Comparison of ENCODE assay signal across 7 mouse cellular contexts in the genomic region with DNA sequence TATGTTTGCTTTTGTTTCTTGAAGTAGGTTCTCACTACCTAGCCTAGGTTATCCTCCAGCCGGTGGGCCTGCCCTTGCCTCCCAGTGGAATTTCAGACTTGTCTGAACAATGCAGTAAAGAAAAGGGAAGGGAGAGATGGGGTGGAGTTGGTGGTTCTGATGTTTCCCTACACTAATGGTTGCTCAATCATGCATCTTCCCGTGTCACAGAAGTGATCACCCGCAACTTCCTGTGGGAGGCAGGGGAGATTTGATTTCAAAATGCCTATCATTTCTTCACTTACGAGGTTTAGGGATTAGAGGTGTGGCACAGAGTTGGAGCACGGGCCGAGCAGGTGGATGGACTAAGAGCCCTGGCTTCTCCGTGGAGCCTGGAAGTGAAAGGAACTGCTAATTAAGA. TPM values are rescaled to one million over a fixed set of nuclear protein-coding genes. Genes with fewer than 3 reads are reported as not detected.
A peak's percentile ranks its signal among the peaks of the same experiment; 100 is the strongest.
DNase-seq lines count a peak whose midpoint lies in the region; ATAC-seq lines count a peak whose summit lies in the region.

No protein-coding gene starts in this region.

- no peak overlapping the region for H3K9ac ChIP-seq in forebrain, embryonic 12.5 days
- H3K9ac ChIP-seq in midbrain, embryonic 13.5 days (replicated peaks) = no peak overlapping the region

- ATAC-seq in forebrain, embryonic 12.5 days (ENCODE audit: low FRiP score) = no peak
- ATAC-seq in inflammation-experienced regulatory T-cells, adult 6 months = peak; percentile 22
- ATAC-seq in midbrain, embryonic 13.5 days = no peak

- WGBS in forebrain, embryonic 12.5 days = 34% methylated on average over 7 of the region's 7 CpGs
- WGBS in midbrain, embryonic 13.5 days = 26% methylated on average over 7 of the region's 7 CpGs

- H3K9me3 ChIP-seq in forebrain, embryonic 12.5 days = no peaks in the 10 kb centered on the region
- H3K9me3 ChIP-seq in midbrain, embryonic 13.5 days = no peaks in the 10 kb centered on the region

- peak; percentile 11 to 17 for DNase-seq in thymus, postnatal 36 days
- DNase-seq in thymus, adult 18-20 months = no peak
- no peak for DNase-seq in adrenal gland, postnatal 36 days
- DNase-seq in left cerebral cortex, adult 9 months (ENCODE audit: low spot score in 2 of 2) = no peak

- peaks cover 23% of the 10 kb centered on the region for H3K4me1 ChIP-seq in forebrain, embryonic 12.5 days
- H3K4me1 ChIP-seq in midbrain, embryonic 13.5 days (replicated peaks) = peaks cover 24% of the 10 kb centered on the region

- peaks cover 9% of the 10 kb centered on the region for H3K36me3 ChIP-seq in forebrain, embryonic 12.5 days (replicated peaks)
- peaks cover 11% of the 10 kb centered on the region for H3K36me3 ChIP-seq in midbrain, embryonic 13.5 days

- peaks cover 17% of the 10 kb centered on the region for H3K27me3 ChIP-seq in forebrain, embryonic 12.5 days
- peaks cover 18% of the 10 kb centered on the region for H3K27me3 ChIP-seq in midbrain, embryonic 13.5 days

- H3K4me2 ChIP-seq in forebrain, embryonic 12.5 days = peak overlapping the region; percentile 78
- peak overlapping the region; percentile 72 for H3K4me2 ChIP-seq in midbrain, embryonic 13.5 days (replicated peaks)

- H3K27ac ChIP-seq in forebrain, embryonic 12.5 days = no peak overlapping the region
- H3K27ac ChIP-seq in midbrain, embryonic 13.5 days = no peak overlapping the region

- no peak overlapping the region for H3K4me3 ChIP-seq in forebrain, embryonic 12.5 days (replicated peaks)
- H3K4me3 ChIP-seq in midbrain, embryonic 13.5 days (replicated peaks) = peak overlapping the region; percentile 64

RNA-seq across cellular contexts. Expression of gene Degs1, which starts 0.6 kb away (rescaled TPM):
- polyA plus RNA-seq in forebrain, embryonic 12.5 days (2016; fragmentation: Nextera tagmentation; extraction: Ambion mirVana) = 53.8 and 58.1 TPM in 2 replicates
- 100 to 1,000 TPM in 1 of 3 experiments, 10 to 100 TPM in 2; 80.0 to 164 (median 87.5) TPM for polyA plus RNA-seq in inflammation-experienced regulatory T-cells, adult 6 months (2017; shearing (Covaris generic))
- polyA plus RNA-seq in midbrain, embryonic 13.5 days (2015; fragmentation: Nextera tagmentation; extraction: Ambion mirVana) = 51.0 and 54.5 TPM in 2 replicates
- total RNA-seq in adrenal gland, postnatal 36 days (2021) = 10 to 100 TPM; 85.6 to 95.6 TPM

RNA-seq across cellular contexts. Expression of gene Fbxo28, which starts 58.2 kb away (rescaled TPM):
- 31.6 and 34.5 TPM in 2 replicates for polyA plus RNA-seq in forebrain, embryonic 12.5 days (2016; fragmentation: Nextera tagmentation; extraction: Ambion mirVana)
- 1 to 10 TPM; 6.0 to 8.2 (median 6.7) TPM for polyA plus RNA-seq in inflammation-experienced regulatory T-cells, adult 6 months (2017; shearing (Covaris generic))
- polyA plus RNA-seq in midbrain, embryonic 13.5 days (2015; fragmentation: Nextera tagmentation; extraction: Ambion mirVana) = 27.3 and 29.8 TPM in 2 replicates
- total RNA-seq in adrenal gland, postnatal 36 days (2021) = 10 to 100 TPM; 34.5 to 44.1 TPM

Comparison
In these comparisons a context has a peak if more than half of its experiments do, and no peak if none do; other contexts are left out.
1. DNase-seq: peak in thymus, postnatal 36 days (2 of 2); none in thymus, adult 18-20 months (0 of 2), adrenal gland, postnatal 36 days (0 of 2) and left cerebral cortex, adult 9 months (0 of 2).